Mouse (Mus musculus) lung, embryonic 14.5 days (tissue): ENCODE measurements around the gene Il25. TPM values are rescaled to one million over a fixed set of nuclear protein-coding genes. Genes with fewer than 3 reads are reported as not detected.

Experiments used
- ATAC-seq: fragments of 200-750 bp; cut with Nextera tagmentation; 2 replicates; pipeline ENCODE4 v1.8.0; 2017; ENCODE audit warnings: mild to moderate bottlenecking, moderate TSS enrichment, moderate library complexity; ENCODE audit not compliant: insufficient read depth
- DNase-seq: peaks from one replicate; pipeline ENCODE4 v3.0.0-alpha.2; 2015
- H3K27ac ChIP-seq: fragments of 300-500 bp; sonication (generic); 2 replicates; pipeline ENCODE4 v1.5.1; 2014; ENCODE audit warnings: low read depth, mild to moderate bottlenecking, moderate library complexity
- H3K27me3 ChIP-seq: fragments of 300-500 bp; sonication (generic); 2 replicates; pipeline ENCODE4 v1.6.1; 2014; ENCODE audit warnings: low read length, control low read depth; ENCODE audit not compliant: insufficient read depth
- H3K36me3 ChIP-seq: fragments of 300-500 bp; sonication (generic); 2 replicates; pipeline ENCODE4 v1.6.1; 2014; ENCODE audit warnings: control low read depth; ENCODE audit not compliant: insufficient read depth
- H3K4me1 ChIP-seq: fragments of 300-500 bp; sonication (generic); 2 replicates; pipeline ENCODE4 v1.6.1; 2014; ENCODE audit warnings: antibody characterized with exemption, control low read depth; ENCODE audit not compliant: insufficient read depth
- H3K4me2 ChIP-seq: fragments of 300-500 bp; sonication (generic); 2 replicates; pipeline ENCODE4 v1.6.1; 2014; ENCODE audit warnings: mild to moderate bottlenecking
- H3K4me3 ChIP-seq: fragments of 300-500 bp; sonication (generic); 2 replicates; pipeline ENCODE4 v1.5.1; 2014; ENCODE audit warnings: low read depth, low read length
- H3K9ac ChIP-seq: fragments of 300-500 bp; sonication (generic); 2 replicates; pipeline ENCODE4 v1.6.1; 2014
- H3K9me3 ChIP-seq: fragments of 300-500 bp; sonication (generic); 2 replicates; pipeline ENCODE4 v1.6.1; 2016; ENCODE audit warnings: low read depth, low read length, control low read depth
- CTCF ChIP-seq: IDR thresholded peaks from 2 replicates; pipeline ENCODE4 v1.5.1; 2016; ENCODE audit warnings: antibody characterized with exemption, low read depth
- WGBS: fragments of 180-500 bp; shearing (Covaris S2); extraction: QIAGEN DNeasy Blood & Tissue Kit; methylation state at CpG from one replicate; pipeline ENCODE4 v1.1.7; 2014; 5-methylcytosine and 5-hydroxymethylcytosine counted together
- polyA plus RNA-seq: library from polyadenylated mRNA; unstranded; fragments of >200 nt; fragmentation: Nextera tagmentation; extraction: Ambion mirVana; gene quantifications from 2 replicates; pipeline ENCODE4 v1.2.1, GENCODE M21; 2014

Il25 gene
- polyA plus RNA-seq, 1 experiment from 2014 or later: not detected

DNA sequence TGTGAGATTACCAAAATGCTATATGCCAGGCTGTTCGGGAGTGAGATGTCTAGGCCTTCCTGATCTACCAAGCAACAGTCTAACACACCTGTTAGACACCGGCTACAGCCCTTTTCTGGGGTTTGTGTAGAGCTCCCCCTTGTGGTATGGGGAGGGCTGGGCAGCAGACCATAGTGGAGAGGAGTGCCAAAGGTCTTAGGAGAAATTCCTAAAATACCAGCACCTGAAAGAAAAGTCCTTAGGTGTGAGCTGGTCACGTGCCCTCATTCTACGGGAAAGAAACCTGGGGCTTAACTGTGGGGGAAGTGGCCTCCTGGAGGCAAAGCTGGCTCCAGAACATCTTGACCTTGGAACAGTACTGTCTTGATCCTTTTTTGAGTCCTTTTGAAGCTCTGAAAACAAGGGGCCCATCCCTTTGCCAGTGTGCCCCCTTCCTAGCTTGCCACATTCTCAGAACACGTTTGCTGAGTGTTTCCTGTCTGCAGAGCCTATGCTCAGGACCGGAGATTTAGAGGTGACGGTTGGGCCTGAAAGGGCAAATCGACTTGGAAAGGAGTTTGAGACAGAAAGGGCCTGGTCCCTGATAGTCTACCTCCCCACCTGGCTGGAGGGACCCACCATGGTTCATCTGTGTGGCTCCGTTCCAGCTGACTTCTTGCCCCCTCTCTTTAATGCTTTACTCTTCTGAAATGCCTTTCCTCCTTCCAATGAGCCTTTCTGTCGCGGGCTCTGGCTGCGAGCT lies 7.1 kb downstream of the Il25 start:
- DNase-seq (peak; percentile 83), ATAC-seq (peak; percentile 62)
- no peak overlapping the region for H3K27ac ChIP-seq
- WGBS: 42% methylated on average over 12 of the region's 12 CpGs
- H3K4me1 ChIP-seq: no peaks in the 10 kb centered on the region
- no peaks in the 10 kb centered on the region for H3K36me3 ChIP-seq
- no peak overlapping the region for H3K4me3 ChIP-seq
- H3K9me3 ChIP-seq: no peaks in the 10 kb centered on the region
- H3K9ac ChIP-seq: no peak overlapping the region
- peak; percentile 89 for TF ChIP-seq CTCF
- H3K4me2 ChIP-seq: no peak overlapping the region
- H3K27me3 ChIP-seq: no peaks in the 10 kb centered on the region

- Histone ChIP-seq H3K27me3 (no peaks in the 10 kb centered on the region), H3K4me3 (no peak overlapping the region), H3K9me3 (no peaks in the 10 kb centered on the region), H3K9ac (no peak overlapping the region), H3K4me1 (no peaks in the 10 kb centered on the region), H3K27ac (no peak overlapping the region), H3K4me2 (no peak overlapping the region), H3K36me3 (no peaks in the 10 kb centered on the region)
- ATAC-seq (no peak), DNase-seq (no peak)
- 74% methylated on average over 3 of the region's 3 CpGs for WGBS
- TF ChIP-seq CTCF: no peak
Measured at GRCm38 (mm10) chr14:54940176-54940530, 7.7 kb downstream of the Il25 start.

GRCm38 (mm10) chr14:54941024-54941978 lies 8.8 kb downstream of the Il25 start:
- no peak for ATAC-seq
- no peak overlapping the region for H3K27ac ChIP-seq
- WGBS: 60% methylated on average over 13 of the region's 13 CpGs

DNA sequence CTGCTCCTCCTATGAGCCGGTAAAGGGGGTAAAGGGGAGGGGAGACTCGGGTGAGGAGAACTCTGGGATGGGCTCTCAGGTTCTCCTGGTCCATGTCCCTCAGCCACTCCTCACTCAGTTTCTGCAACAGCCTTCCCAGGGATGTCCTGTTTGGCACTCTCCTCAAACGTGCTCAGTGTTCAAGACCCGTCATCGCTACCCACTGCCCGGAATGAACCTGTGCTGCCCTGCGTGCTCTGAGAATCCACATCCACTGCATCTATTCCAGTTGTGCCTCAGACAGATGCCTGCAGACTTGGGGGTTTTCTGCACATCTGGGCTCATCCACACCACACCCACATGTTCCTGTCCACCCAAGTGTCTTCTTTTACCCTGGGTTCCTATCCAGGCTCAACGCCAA lies 10.0 kb downstream of the Il25 start:
- no peaks in the 10 kb centered on the region for H3K36me3 ChIP-seq
- ATAC-seq: no peak
- no peak overlapping the region for H3K4me2 ChIP-seq
- no peak overlapping the region for H3K4me3 ChIP-seq
- H3K27ac ChIP-seq: no peak overlapping the region
- no peak for TF ChIP-seq CTCF
- no peaks in the 10 kb centered on the region for H3K9me3 ChIP-seq
- no peak for DNase-seq
- no peak overlapping the region for H3K9ac ChIP-seq
- WGBS: 86% methylated on average over 8 of the region's 8 CpGs
- H3K4me1 ChIP-seq: no peaks in the 10 kb centered on the region
- no peaks in the 10 kb centered on the region for H3K27me3 ChIP-seq

More at GRCm38 (mm10) chr14:54941024-54941978, 8.8 kb downstream of the Il25 start:
- Histone ChIP-seq H3K9me3 (no peaks in the 10 kb centered on the region), H3K9ac (no peak overlapping the region), H3K4me2 (no peak overlapping the region), H3K36me3 (no peaks in the 10 kb centered on the region), H3K4me3 (no peak overlapping the region), H3K27me3 (no peaks in the 10 kb centered on the region), H3K4me1 (no peaks in the 10 kb centered on the region)
- no peak for TF ChIP-seq CTCF
- DNase-seq: no peak

GRCm38 (mm10) chr14:54943971-54944370 lies 11.5 kb downstream of the Il25 start:
- TF ChIP-seq CTCF: no peak
- no peaks in the 10 kb centered on the region for H3K36me3 ChIP-seq
- no peaks in the 10 kb centered on the region for H3K27me3 ChIP-seq
- H3K4me2 ChIP-seq: no peak overlapping the region
- H3K4me3 ChIP-seq: no peak overlapping the region
- 89% methylated on average over 7 of the region's 7 CpGs for WGBS
- no peak overlapping the region for H3K9ac ChIP-seq
- ATAC-seq: no peak
- no peaks in the 10 kb centered on the region for H3K4me1 ChIP-seq
- no peak for DNase-seq
- H3K27ac ChIP-seq: no peak overlapping the region
- H3K9me3 ChIP-seq: no peaks in the 10 kb centered on the region

GRCm38 (mm10) chr14:54944939-54945338 lies 12.4 kb downstream of the Il25 start:
- no peaks in the 10 kb centered on the region for H3K9me3 ChIP-seq
- H3K4me1 ChIP-seq: no peaks in the 10 kb centered on the region
- ATAC-seq: no peak
- no peak overlapping the region for H3K9ac ChIP-seq
- no peak overlapping the region for H3K27ac ChIP-seq
- TF ChIP-seq CTCF: no peak
- 69% methylated on average over 2 of the region's 2 CpGs for WGBS
- no peaks in the 10 kb centered on the region for H3K27me3 ChIP-seq
- no peaks in the 10 kb centered on the region for H3K36me3 ChIP-seq
- no peak overlapping the region for H3K4me2 ChIP-seq
- H3K4me3 ChIP-seq: no peak overlapping the region
- no peak for DNase-seq
